ENCODE assay signal across 15 mouse cellular contexts in genomic region chr5:141564197-141564596, GRCm38 (mm10).
DNase-seq lines count a peak whose midpoint lies in the region; ATAC-seq and TF ChIP-seq lines count a peak whose summit lies in the region.
"Had no signal": no experiment of that assay in that cellular context is flagged by ENCODE, and none has a peak within 500 bp of the region (broad histone marks: within the 10 kb centered on the region; RNA-seq: fewer than 3 reads in every experiment).

No protein-coding gene starts in this region.

- peak; percentile 30; the same call in 1 of the 2 replicates for TF ChIP-seq CTCF in kidney, adult 2 months (conservative IDR thresholded peaks at IDR 0.05; ENCODE audit: insufficient read depth, insufficient read length, low read depth, low read length)
- TF ChIP-seq CTCF in lung, postnatal 0 days (IDR thresholded peaks at IDR 0.05): peak; percentile 29; the same call in 1 of the 2 replicates

- no peak overlapping the region for H3K9ac ChIP-seq in kidney, embryonic 16.5 days (replicated peaks; ENCODE audit: low read length)
- H3K9ac ChIP-seq in lung, postnatal 0 days (replicated peaks; ENCODE audit: low read depth): no peak overlapping the region
- H3K9ac ChIP-seq: heart, embryonic 12.5 days; limb, embryonic 13.5 days; lung, embryonic 15.5 days; midbrain, embryonic 15.5 days had no signal

- DNase-seq in kidney, adult 2 months: no peak
- no peak for DNase-seq in lung, postnatal 0 days (ENCODE audit: low spot score)
- DNase-seq in lung, postnatal 25 days (ENCODE audit: low spot score): no peak
- DNase-seq in R1 (ENCODE audit: low read depth, low spot score): peak; percentile 16
- no peak for DNase-seq in frontal cortex, postnatal 36 days (ENCODE audit: low spot score in 2 of 2)
- no peak for DNase-seq in thymus, postnatal 25 days
- DNase-seq: cerebellum, postnatal 14 days; embryo, embryonic 11 days; retina, postnatal 1 day; thymus, adult 2 months had no signal

- H3K27me3 ChIP-seq in kidney, adult 2 months (replicated peaks; ENCODE audit: control insufficient read depth, insufficient read depth, low read length): no peaks in the 10 kb centered on the region
- H3K27me3 ChIP-seq in kidney, embryonic 16.5 days (ENCODE audit: insufficient read depth, low read length): no peaks in the 10 kb centered on the region
- H3K27me3 ChIP-seq in lung, postnatal 0 days (replicated peaks; ENCODE audit: insufficient read depth, low read length): no peaks in the 10 kb centered on the region
- H3K27me3 ChIP-seq: heart, embryonic 12.5 days; limb, embryonic 13.5 days; lung, embryonic 15.5 days; midbrain, embryonic 15.5 days had no signal

- no peaks in the 10 kb centered on the region for H3K36me3 ChIP-seq in kidney, adult 2 months (ENCODE audit: control insufficient read depth, insufficient read depth, low read length)
- no peaks in the 10 kb centered on the region for H3K36me3 ChIP-seq in kidney, embryonic 16.5 days (ENCODE audit: insufficient read depth, low read length)
- H3K36me3 ChIP-seq in lung, postnatal 0 days (ENCODE audit: insufficient read depth, low read length): no peaks in the 10 kb centered on the region
- H3K36me3 ChIP-seq: heart, embryonic 12.5 days; limb, embryonic 13.5 days; lung, embryonic 15.5 days; midbrain, embryonic 15.5 days had no signal

- no peaks in the 10 kb centered on the region for H3K4me1 ChIP-seq in kidney, adult 2 months (ENCODE audit: control insufficient read depth, insufficient read depth, low read length)
- H3K4me1 ChIP-seq in kidney, embryonic 16.5 days (ENCODE audit: insufficient read depth, low read length): no peaks in the 10 kb centered on the region
- no peaks in the 10 kb centered on the region for H3K4me1 ChIP-seq in lung, postnatal 0 days (ENCODE audit: insufficient read depth, low read depth, low read length)
- H3K4me1 ChIP-seq: midbrain, embryonic 15.5 days had no signal

- H3K27ac ChIP-seq in kidney, adult 2 months (ENCODE audit: insufficient read depth, low read depth, low read length): no peak overlapping the region
- no peak overlapping the region for H3K27ac ChIP-seq in kidney, embryonic 16.5 days (ENCODE audit: low read length)
- no peak overlapping the region for H3K27ac ChIP-seq in lung, postnatal 0 days (ENCODE audit: low read length)
- H3K27ac ChIP-seq: limb, embryonic 13.5 days; lung, embryonic 15.5 days; midbrain, embryonic 15.5 days had no signal

- no peak for ATAC-seq in kidney, embryonic 16.5 days (ENCODE audit: low FRiP score, low TSS enrichment)
- no peak for ATAC-seq in lung, postnatal 0 days
- ATAC-seq: midbrain, embryonic 15.5 days had no signal

- H3K4me3 ChIP-seq in kidney, adult 2 months (ENCODE audit: insufficient read depth, low read depth, low read length): no peak overlapping the region
- H3K4me3 ChIP-seq in kidney, embryonic 16.5 days (ENCODE audit: low read length): no peak overlapping the region
- no peak overlapping the region for H3K4me3 ChIP-seq in lung, postnatal 0 days (ENCODE audit: low read depth, low read length)
- H3K4me3 ChIP-seq: heart, embryonic 12.5 days; limb, embryonic 13.5 days; lung, embryonic 15.5 days; midbrain, embryonic 15.5 days had no signal

- no peaks in the 10 kb centered on the region for H3K9me3 ChIP-seq in kidney, embryonic 16.5 days (ENCODE audit: low read length)
- H3K9me3 ChIP-seq in lung, postnatal 0 days (ENCODE audit: low read length): no peaks in the 10 kb centered on the region
- H3K9me3 ChIP-seq: limb, embryonic 13.5 days; lung, embryonic 15.5 days; midbrain, embryonic 15.5 days had no signal

- H3K4me2 ChIP-seq in kidney, embryonic 16.5 days (replicated peaks; ENCODE audit: low read depth, low read length): no peak overlapping the region
- no peak overlapping the region for H3K4me2 ChIP-seq in lung, postnatal 0 days (replicated peaks; ENCODE audit: low read depth, low read length)
- H3K4me2 ChIP-seq: heart, embryonic 12.5 days; limb, embryonic 13.5 days; lung, embryonic 15.5 days; midbrain, embryonic 15.5 days had no signal

- WGBS in kidney, adult 2 months: 87% methylated on average over 5 of the region's 5 CpGs
- WGBS in kidney, embryonic 16.5 days: 81% methylated on average over 5 of the region's 5 CpGs
- 87% methylated on average over 5 of the region's 5 CpGs for WGBS in lung, postnatal 0 days

- TF ChIP-seq EP300 in lung, postnatal 0 days (IDR thresholded peaks at IDR 0.05): no peak

- no peak for TF ChIP-seq POLR2A in kidney, adult 2 months (IDR thresholded peaks at IDR 0.05; ENCODE audit: low read depth, low read length)
